Mouse (Mus musculus) Muller cell, postnatal 12 days (primary cell): Measurements from ENCODE around the gene Rad51.

ENCODE experiments used
- DNase-seq: peaks from one replicate; pipeline ENCODE4 v3.0.0-alpha.2; 2015; ENCODE audit errors: inconsistent ontology term

Gene Rad51

DNA sequence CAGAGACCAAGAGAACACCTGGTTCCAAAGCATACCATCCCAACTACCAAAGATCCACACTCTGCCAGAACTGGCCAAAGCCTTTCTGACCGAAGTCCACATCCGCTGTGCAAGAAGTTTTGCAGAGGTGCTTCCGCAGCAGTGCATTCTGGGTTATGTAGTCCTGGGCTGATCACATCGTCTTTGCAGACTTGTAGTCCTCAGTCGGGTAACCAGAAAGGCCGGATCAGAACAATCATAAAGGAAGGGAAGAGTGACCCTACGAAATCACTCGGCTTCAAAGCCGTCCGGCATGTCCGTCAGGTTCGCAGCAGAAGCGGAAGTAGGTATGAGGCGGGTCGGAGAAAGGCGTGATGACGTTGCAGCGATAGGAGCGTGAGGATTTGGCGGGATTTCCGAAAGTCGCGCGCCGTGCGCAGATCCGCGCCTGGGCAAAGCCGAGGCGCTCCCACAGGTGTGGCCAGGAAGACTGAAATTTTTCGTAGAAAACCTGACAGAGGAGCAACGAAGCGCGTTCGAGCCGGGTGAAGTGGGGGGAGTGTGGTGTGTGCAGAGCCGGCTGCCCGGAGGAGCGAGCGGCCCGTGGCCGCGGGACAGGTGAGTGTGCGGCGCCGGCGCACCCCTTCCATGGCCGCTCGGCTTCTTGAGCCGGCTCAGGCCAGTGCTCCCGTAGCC, at the start of gene Rad51:
Gene Rad51 (plus strand): TSS at position 356 of the 675 bp plus-strand sequence.
- peak; percentile 85 for DNase-seq

- DNase-seq, result no peak
These were observed 40.2 kb upstream of the Rad51 start for GRCm38 (mm10) chr2:119072397-119072796.

- no peak for DNase-seq
These were observed 26.4 kb upstream of the Rad51 start for GRCm38 (mm10) chr2:119086156-119086555.

- DNase-seq, result no peak
These were observed 11.0 kb upstream of the Rad51 start for GRCm38 (mm10) chr2:119101552-119101951.

DNA sequence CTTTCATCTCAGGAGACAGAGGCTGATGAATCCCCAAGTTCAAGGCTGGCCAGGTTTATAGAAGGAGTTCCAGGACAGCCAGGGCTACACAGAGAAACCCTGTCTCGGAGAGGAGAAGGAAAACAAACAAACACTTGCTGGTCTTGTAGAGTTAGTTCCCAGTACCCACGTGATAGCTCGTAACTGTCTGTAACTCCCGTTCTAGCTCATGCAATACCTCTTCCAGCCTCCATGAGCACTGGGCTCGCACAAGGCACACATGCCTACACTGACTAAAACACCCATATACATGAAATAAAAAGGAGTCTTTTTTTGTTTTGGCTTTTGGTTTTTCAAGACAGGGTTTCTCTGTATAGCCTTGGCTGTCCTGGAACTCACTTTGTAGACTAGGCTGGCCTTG, 6.0 kb upstream of the Rad51 start:
- DNase-seq, result no peak

DNA sequence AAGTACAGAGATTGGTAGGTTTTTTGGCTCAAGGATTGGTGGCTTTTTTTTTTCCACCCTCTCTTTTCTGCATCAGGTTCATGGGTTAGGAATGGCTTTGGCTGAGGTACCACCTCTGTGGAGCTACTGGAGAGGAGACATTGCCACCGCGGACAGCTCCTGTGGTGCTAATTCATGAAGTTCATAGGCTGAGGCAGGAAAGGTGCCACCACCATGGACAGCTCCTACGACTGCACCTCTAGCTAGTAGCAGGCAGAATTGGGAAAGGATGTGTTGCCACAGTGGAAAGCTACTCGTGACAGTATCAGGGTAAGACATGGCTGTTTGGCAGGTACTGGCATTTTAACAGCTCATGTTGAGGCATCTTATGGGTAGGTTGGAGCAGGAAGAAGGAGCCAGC, 4.0 kb upstream of the Rad51 start:
- DNase-seq, result peak; percentile 41

- DNase-seq, result no peak
These were observed 1.5 kb upstream of the Rad51 start for GRCm38 (mm10) chr2:119111060-119111459.

GRCm38 (mm10) chr2:119113121-119113925, 730 bp downstream of the Rad51 start:
- DNase-seq, result peak; percentile 12

DNA sequence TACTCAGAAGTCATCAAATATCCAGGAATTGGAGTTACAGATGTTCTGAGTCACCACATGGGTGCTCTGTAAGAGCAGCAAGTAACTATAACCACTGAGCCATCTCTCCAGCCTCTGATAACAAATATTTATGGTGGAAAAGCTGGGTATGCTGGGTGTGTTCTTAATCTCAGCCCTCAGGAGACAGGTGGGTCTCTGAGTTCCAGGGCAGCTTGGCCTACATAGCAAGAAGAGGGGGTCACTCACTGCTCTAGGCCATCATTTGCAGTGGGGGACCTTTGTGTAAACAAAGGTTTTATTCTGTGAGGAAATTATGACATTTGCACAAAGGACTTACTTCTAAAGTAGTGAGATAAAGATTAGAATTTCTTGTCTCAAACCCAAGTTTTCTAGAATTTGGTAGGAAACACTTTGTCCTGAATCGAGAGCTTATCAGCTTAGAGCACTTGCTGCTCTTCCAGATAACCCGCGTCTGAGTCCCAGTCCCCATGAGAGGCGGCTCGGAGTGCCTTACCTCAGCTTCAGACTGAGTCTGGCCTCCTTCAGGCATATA, 23.8 kb downstream of the Rad51 start:
- DNase-seq, result no peak

GRCm38 (mm10) chr2:119145199-119145598, 32.6 kb downstream of the Rad51 start:
- DNase-seq, result no peak

GRCm38 (mm10) chr2:119146435-119146834, 33.8 kb downstream of the Rad51 start:
- no peak for DNase-seq

DNA sequence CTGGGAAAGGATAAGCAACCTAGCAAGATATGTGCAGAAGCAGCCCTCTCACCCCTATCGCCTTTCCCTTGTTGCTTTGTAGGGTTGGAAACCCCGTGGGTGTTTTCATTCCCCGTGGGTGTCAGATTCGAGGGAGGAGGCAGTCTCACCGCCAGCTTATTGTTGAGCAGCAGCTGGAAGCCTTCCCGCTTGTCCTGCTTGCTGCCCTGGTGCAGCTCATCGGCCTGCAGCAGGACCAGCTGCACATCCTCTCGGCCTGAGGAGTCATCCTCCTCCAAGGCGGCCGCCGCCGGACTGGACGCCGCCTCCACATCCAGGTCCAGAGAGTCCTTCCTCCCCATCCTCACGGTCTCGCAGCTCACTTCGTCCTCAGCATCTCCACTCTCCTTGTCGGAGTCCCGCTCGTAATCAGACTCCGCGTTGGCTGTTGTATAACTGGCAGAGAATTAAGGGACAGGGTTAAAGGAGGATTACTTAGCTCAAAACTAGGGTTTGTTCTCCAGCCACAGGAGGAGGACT, 34.6 kb downstream of the Rad51 start:
- DNase-seq, result no peak

- DNase-seq, result no peak
These were observed 35.2 kb downstream of the Rad51 start for GRCm38 (mm10) chr2:119147775-119148174.

DNA sequence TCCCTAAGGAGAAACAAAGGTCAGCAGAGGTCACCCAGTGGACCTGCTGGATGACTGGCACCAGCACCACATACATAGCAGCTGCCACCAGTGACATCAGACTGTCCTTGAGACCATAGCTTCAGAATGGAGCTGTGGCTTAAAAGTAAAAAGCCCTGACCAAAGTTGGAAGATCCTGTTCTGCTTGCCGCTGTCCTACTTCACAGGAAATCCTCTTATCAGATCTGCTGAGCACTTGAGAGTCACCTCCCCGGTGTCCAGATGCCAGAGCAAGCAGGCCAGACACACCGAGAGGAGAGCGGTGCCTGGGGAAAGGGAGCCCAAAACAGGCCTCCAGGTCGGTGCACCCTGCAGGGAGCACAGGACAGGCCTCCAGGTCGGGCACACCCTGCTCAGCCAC, 39.7 kb downstream of the Rad51 start:
- DNase-seq, result no peak

- no peak for DNase-seq
These were observed 42.1 kb downstream of the Rad51 start for GRCm38 (mm10) chr2:119154683-119155082.

DNA sequence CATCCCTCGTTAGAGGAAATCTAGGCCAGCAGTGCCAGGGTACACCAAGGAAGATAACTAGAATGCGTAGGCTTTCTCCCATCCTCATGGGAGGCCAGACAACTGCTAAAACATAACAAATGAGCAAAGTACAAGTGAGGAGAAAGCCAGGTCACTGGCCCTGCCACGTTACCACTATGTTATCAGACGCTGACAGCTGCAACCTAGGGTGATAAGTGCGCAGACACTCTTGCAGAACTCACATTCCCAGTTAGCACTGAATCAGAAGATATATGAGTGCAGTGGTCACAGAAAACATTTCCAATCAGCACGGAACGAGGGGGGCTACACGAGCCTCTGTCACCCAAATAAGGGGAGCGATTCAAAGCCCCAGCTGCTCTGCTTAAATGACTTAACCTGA, 42.8 kb downstream of the Rad51 start:
- no peak for DNase-seq

DNA sequence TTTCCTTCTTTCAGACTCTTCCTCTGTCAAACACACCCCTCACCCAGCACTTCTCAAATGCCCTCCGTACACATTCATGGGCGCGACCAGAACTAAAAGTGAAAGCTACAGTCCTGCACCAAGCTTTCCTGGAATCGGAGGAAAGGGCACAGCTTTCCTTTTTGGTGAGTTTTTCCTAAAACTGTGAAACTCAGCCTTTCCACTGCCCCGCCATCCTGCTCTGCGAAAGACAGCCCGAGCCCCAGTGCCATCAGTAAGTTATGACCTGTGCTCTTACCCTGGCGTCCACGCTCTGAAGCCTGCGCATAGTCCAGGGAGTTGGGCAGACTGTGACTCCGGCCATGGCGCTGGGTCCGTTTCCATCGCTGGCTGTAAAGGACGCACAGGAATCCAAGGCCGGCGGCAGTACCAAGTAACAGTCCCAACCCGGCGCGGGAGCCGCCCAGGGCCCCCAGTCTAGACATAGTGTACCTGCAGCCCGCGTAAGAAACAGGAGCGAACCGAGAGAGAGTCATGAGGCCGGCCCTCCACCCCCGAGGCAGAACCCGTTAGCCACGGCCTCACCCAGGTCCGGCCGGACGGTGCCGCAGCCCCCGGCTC, 43.6 kb downstream of the Rad51 start:
- no peak for DNase-seq

DNA sequence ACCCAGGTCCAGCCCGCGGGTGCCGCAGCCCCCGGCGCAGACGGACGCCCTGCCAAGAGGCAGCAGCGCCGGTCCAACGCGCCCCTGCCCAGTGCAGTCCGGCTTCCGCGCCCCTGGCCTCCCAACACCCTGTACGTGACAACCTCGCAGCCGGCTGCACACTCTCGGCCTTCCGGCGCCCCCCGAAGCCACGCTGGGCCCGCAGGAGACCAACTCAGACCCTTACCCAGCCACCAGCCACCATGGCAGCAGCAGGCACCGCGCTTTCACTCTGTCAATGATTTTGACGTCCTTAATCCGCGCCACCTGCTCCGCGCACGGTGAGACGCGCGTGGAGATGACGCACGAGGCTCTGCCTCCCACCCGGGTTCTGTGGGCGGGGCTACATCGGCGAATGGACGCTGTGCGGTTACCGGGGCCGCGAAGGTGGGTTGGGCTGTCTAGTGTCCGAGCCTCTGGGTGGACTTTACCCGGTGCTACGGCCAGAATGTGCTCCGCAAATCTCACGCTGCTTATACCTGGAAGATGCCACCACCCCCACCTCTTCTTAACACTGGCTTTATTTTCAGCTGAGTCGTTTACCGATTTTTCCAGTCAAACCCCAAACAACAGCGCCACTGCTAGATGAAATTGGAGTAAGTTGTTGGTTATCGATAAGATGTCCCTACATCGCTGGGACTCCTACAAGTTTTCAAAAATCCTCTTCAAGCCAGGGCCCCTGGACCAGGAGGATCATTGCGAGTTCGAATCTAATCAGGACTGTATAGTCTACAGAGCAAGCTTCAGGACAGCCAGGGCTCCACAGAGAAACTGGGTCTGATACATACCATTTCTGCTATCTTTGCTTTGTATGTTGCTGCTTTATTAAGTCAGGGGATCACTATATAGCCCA, 44.3 kb downstream of the Rad51 start, which contains the start of gene Rmdn3:
Gene Rmdn3 (minus strand): TSS at position 354 of the 892 bp plus-strand sequence.
- DNase-seq, result peak; percentile 95

DNA sequence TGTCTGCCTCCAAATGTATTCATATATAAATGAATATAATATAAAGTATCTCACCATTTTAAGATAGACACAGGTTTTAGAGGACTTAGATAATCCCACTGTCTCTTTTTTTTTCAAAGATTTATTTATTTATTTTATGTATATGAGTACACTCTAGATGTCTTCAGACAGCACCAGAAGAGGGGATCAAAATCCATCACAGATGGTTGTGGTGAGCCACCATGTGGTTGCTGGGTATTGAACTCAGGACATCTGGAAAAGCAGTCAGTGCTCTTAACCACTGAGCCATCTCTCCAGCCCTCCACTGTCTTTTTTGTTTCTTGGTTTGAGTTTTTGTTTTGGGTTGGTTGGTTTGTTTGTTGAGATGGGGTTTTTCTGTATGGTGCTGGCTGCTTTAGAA, 45.2 kb downstream of the Rad51 start:
- DNase-seq, result no peak

GRCm38 (mm10) chr2:119161247-119161646, 48.7 kb downstream of the Rad51 start:
- no peak for DNase-seq

GRCm38 (mm10) chr2:119163135-119163534, 50.5 kb downstream of the Rad51 start:
- no peak for DNase-seq
